Mouse (Mus musculus): ENCODE results near the gene C3ar1. TPM values are rescaled to one million over a fixed set of nuclear protein-coding genes. Genes with fewer than 3 reads are reported as not detected.

The C3ar1 gene
- total RNA-seq, 1 experiment from 2014 or later: 9.7 TPM

- ATAC-seq (replicated peaks; ENCODE audit: insufficient number of reproducible peaks, low FRiP score, low TSS enrichment, poor library complexity, severe bottlenecking): peak; percentile 27; the same call in 1 of the 2 replicates
These were observed 54.0 kb downstream of the C3ar1 start for GRCm38 (mm10) chr6:122801801-122802514.

DNA sequence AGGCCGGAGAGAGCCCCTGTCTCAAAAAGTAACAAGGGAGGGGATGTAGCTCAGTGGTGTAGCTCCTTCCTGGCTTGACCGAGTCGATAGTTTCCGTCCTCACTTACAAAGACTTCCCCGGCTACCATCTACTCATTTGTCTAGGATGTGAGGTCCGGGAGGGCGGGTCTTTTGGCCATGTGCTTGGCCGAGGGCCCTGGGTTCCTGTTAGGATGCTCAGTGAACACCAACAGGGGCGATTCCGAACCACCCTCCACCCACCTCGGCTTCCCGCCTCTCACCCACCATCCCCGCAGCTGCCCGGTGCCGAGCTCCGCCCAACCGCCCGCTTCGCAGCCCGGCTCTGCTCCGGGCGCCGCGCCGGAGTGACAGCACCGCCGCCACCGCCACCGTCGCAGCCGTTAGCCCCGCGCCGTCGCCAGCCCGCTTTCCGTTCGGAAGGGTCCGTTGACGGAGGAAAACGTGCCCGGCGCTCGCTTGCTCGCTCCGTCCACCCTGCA is 54.6 kb downstream of the C3ar1 start, which contains the start of gene Slc2a3:
TSS of gene Slc2a3 (minus strand) at position 340 of the 500 bp plus-strand sequence.
- peak; percentile 45 for ATAC-seq (replicated peaks; ENCODE audit: insufficient number of reproducible peaks, low FRiP score, low TSS enrichment, poor library complexity, severe bottlenecking)

DNA sequence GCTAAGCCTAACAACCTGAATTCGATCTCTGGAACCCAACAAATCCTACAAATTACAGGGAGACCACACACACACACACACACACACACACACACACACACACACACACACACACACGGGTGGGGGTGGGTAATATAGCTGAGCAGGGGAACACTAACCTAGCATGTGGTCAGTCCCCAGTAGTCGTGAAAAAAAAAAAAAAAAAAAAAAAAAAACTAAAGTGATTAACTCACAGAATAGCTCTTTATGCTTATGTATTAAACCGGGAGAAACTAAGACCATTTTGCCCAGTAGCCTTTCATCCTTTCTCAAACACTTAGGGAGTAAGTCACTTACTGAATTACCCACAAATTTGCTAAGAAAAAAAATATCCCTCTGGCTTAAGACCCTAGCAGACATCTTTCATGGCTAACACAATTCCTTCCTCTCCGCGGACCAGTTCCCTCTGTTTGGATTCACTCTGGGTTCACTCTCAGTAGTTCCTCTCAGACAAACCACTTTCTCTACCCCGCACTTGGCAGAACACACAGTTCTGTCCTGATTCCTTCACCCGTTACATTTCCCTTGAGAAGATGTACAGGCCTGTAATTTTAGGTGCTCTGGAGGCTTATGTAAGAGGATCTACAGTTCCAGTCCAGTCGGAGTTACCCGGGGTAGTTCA is 55.2 kb downstream of the C3ar1 start:
- ATAC-seq (replicated peaks; ENCODE audit: insufficient number of reproducible peaks, low FRiP score, low TSS enrichment, poor library complexity, severe bottlenecking): no peak

Other genes starting within 250 kb of the C3ar1 start
- 1.7 to 3.5 TPM (median 2.5 TPM) in 3 replicates for gene Gdf3, start 246.1 kb downstream of the C3ar1 start, total RNA-seq (2017)
- 8.6 TPM in 1 of 3 replicates, not detected in the others for gene Dppa3, start 229.8 kb downstream of the C3ar1 start, total RNA-seq (2017)
- not detected in 3 replicates for gene Nanog, start 148.7 kb downstream of the C3ar1 start, total RNA-seq (2017)
- 57.5 to 73.6 TPM (median 60.1 TPM) in 3 replicates for gene Slc2a3, start 54.5 kb downstream of the C3ar1 start, total RNA-seq (2017)
- gene Foxj2, start 36.2 kb downstream of the C3ar1 start, total RNA-seq (2017): 17.1 to 28.8 TPM (median 25.1 TPM) in 3 replicates
- gene Necap1, start 18.3 kb upstream of the C3ar1 start, total RNA-seq (2017): 52.8 to 81.1 TPM (median 65.0 TPM) in 3 replicates
- 202 to 205 TPM (median 202 TPM) in 3 replicates for gene Clec4a1, start 65.7 kb upstream of the C3ar1 start, total RNA-seq (2017)
- 388 to 868 TPM (median 791 TPM) in 3 replicates for gene Clec4a3, start 96.4 kb upstream of the C3ar1 start, total RNA-seq (2017)
- gene Clec4a4, start 134.2 kb upstream of the C3ar1 start, total RNA-seq (2017): 7.0 to 13.7 TPM (median 11.1 TPM) in 3 replicates
- 9.1 to 25.6 TPM (median 14.4 TPM) in 3 replicates for gene Clec4b1, start 193.8 kb upstream of the C3ar1 start, total RNA-seq (2017)